Mouse (Mus musculus) neural tube, embryonic 12.5 days (tissue): ENCODE data around the gene Kif26b. TPM values are rescaled to one million over a fixed set of nuclear protein-coding genes. Genes with fewer than 3 reads are reported as not detected.

Experiments
- ATAC-seq: fragments of 200-750 bp; cut with Nextera tagmentation; 2 replicates; pipeline ENCODE4 v1.8.0; 2017; ENCODE audit warnings: low read depth, mild to moderate bottlenecking, moderate TSS enrichment, moderate library complexity; ENCODE audit not compliant: low FRiP score
- H3K27ac ChIP-seq: fragments of 300-500 bp; sonication (generic); 2 replicates; pipeline ENCODE4 v1.5.1; 2016
- H3K27me3 ChIP-seq: fragments of 300-500 bp; sonication (generic); replicated peaks from 2 replicates; pipeline ENCODE4 v1.6.1; 2016; ENCODE audit warnings: mild to moderate bottlenecking
- H3K36me3 ChIP-seq: fragments of 300-500 bp; sonication (generic); 2 replicates; pipeline ENCODE4 v1.6.1; 2016; ENCODE audit warnings: mild to moderate bottlenecking
- H3K4me1 ChIP-seq: fragments of 300-500 bp; sonication (generic); 2 replicates; pipeline ENCODE4 v1.6.1; 2016
- H3K4me2 ChIP-seq: fragments of 300-500 bp; sonication (generic); replicated peaks from 2 replicates; pipeline ENCODE4 v1.6.1; 2016; ENCODE audit warnings: mild to moderate bottlenecking
- H3K4me3 ChIP-seq: fragments of 300-500 bp; sonication (generic); 2 replicates; pipeline ENCODE4 v1.5.1; 2016
- H3K9ac ChIP-seq: fragments of 300-500 bp; sonication (generic); 2 replicates; pipeline ENCODE4 v1.6.1; 2016; ENCODE audit warnings: mild to moderate bottlenecking
- H3K9me3 ChIP-seq: fragments of 300-500 bp; sonication (generic); 2 replicates; pipeline ENCODE4 v1.6.1; 2016; ENCODE audit warnings: mild to moderate bottlenecking
- WGBS: fragments of 180-500 bp; shearing (Covaris S2); methylation state at CpG from one replicate; pipeline ENCODE4 v1.1.7; 2016; 5-methylcytosine and 5-hydroxymethylcytosine counted together
- polyA plus RNA-seq: library from polyadenylated mRNA; unstranded; fragments of >200 nt; fragmentation: Nextera tagmentation; extraction: Ambion mirVana; gene quantifications from 2 replicates; pipeline ENCODE4 v1.2.1, GENCODE M21; 2016

The Kif26b gene
- polyA plus RNA-seq, 1 experiment from 2014 or later = 12.6 TPM

DNA sequence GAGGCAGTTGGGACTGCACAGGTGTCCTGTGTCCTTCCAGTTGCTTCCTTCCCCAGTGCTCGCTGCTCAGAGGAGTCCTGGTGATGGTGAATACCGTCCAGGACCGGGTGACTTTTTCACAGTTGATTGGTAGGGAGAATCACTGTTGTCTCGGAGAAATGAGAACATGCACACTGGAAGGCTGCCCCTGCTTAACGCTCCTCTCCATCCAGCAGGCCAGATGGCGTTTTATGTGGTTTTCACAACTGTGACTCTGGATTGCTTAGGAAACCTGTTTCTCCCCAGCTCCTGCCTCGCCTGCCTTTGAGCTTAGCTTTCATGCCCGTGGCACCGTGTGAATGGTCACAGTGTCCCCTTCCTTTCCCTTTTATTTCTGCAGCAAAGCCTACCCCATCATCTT, 95.0 kb downstream of the Kif26b start:
- H3K4me3 ChIP-seq = no peak overlapping the region
- no peak overlapping the region for H3K27ac ChIP-seq
- WGBS = 60% methylated on average over 9 of the region's 9 CpGs
- H3K4me2 ChIP-seq = no peak overlapping the region
- no peaks in the 10 kb centered on the region for H3K27me3 ChIP-seq
- no peak for ATAC-seq
- no peak overlapping the region for H3K9ac ChIP-seq
- H3K36me3 ChIP-seq = no peaks in the 10 kb centered on the region
- H3K4me1 ChIP-seq = peaks cover 5% of the 10 kb centered on the region; the same call in 1 of the 2 replicates
- H3K9me3 ChIP-seq = no peaks in the 10 kb centered on the region

DNA sequence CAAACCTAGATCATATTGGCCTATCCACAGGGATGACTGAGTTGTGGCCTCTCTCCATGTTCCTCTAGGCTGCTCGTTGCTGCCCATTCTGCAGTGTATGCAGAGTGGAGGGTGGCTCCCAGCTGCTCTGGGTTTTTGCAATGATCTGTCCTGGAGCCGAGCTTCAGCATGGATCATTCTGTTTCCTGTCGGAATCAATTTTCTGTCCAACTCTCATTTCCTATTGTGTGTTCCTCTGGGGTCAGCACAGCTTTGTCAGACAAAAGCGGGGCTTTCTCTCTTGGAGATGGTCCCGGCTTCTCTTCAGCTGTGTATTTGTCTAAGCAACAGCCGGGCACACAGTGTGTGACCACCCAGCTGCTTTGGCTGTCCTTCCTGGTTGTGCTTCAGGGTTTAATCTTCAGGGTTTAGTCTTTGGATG, 98.0 kb downstream of the Kif26b start:
- 62% methylated on average over 6 of the region's 6 CpGs for WGBS
- H3K4me1 ChIP-seq = peaks cover 5% of the 10 kb centered on the region; the same call in 1 of the 2 replicates

DNA sequence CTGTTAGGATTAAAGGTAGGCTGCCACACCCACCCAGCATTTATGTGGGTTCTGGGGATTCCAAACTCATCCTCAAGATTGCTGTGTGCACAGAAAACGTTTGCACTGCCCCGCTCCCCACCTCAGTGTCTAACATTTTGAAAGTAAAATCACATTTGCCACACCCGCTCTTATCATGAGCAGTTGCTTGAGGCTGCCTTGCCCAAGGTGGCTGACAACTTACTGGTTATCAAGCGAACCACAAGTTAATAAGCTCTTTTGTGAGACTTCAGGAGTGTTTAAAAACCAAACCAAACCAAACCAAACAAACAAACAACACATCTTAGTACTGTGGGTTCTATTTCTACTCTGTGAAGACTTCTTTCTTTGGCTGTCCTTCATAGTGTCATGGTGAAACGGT, 101.1 kb downstream of the Kif26b start:
- H3K36me3 ChIP-seq = no peaks in the 10 kb centered on the region
- 82% methylated on average over 5 of the region's 5 CpGs for WGBS

More for the DNA sequence above, 98.0 kb downstream of the Kif26b start:
- Histone ChIP-seq H3K27ac (no peak overlapping the region), H3K27me3 (no peaks in the 10 kb centered on the region), H3K4me3 (no peak overlapping the region), H3K9ac (no peak overlapping the region), H3K9me3 (no peaks in the 10 kb centered on the region), H3K36me3 (no peaks in the 10 kb centered on the region), H3K4me2 (no peak overlapping the region)
- ATAC-seq = no peak

DNA sequence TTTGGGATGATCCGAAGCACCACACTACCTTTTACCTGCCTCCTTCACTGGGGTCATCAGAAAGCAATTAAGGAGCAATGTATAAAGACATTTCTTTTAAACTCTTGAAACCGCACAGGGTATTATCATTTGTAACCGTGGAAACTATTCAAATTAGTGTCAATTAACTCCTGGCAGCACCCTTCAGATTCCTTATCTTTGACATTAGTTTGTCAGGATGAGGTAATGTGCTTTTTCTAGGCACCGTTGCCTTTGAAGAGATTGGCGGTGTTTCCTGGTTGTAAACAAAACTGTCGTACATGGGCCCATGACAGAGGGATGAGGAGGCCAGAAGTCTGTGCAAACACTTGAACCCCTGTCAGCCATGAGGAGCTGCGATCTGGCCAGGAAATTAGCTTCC, 102.9 kb downstream of the Kif26b start:
- 56% methylated on average over 7 of the region's 7 CpGs for WGBS

More for the DNA sequence above, 101.1 kb downstream of the Kif26b start:
- Histone ChIP-seq H3K4me1 (peaks cover 9% of the 10 kb centered on the region; the same call in 1 of the 2 replicates), H3K9ac (no peak overlapping the region), H3K27ac (no peak overlapping the region), H3K9me3 (no peaks in the 10 kb centered on the region), H3K27me3 (no peaks in the 10 kb centered on the region), H3K4me2 (no peak overlapping the region), H3K4me3 (no peak overlapping the region)
- ATAC-seq = no peak

DNA sequence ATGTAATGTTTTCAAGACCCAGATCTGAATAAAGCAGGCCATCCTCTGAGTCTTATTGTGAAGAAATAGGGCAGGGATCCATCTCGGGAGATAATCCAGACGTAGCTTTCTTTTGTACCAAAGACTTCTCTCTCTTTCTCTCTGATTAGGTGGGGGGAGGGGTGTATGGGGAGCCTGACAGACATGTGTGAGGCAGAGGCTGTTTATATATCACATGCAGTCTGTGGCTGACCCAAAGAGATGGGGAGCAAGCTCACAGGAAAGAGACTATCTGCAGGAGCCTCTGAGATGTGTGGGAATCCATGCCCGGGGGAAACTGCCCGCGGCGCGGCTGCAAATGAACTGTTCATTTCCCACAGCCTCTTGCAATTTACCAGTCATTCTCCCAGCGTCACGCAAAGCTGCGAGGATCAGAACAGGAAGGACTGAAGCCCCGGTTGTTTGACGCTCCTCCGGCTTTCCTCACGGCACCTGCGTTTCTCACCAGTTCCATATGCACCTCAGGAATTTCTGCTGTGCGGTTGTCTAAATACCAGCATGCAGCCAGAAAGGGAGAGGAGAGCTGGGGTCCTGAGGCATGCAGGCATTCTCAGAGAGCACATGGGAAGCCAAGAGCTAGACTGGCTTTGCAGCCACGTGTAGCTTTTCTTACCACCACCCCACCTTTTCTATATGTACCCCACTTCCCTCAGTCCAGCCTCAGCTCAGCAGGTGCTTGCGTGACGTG, 105.6 kb downstream of the Kif26b start:
- 61% methylated on average over 19 of the region's 19 CpGs for WGBS
- no peak overlapping the region for H3K9ac ChIP-seq

More for the DNA sequence above, 102.9 kb downstream of the Kif26b start:
- Histone ChIP-seq H3K4me1 (peaks cover 10% of the 10 kb centered on the region; the same call in 1 of the 2 replicates), H3K9me3 (no peaks in the 10 kb centered on the region), H3K36me3 (no peaks in the 10 kb centered on the region), H3K27ac (no peak overlapping the region), H3K9ac (no peak overlapping the region), H3K4me3 (no peak overlapping the region), H3K27me3 (no peaks in the 10 kb centered on the region), H3K4me2 (no peak overlapping the region)
- no peak for ATAC-seq

DNA sequence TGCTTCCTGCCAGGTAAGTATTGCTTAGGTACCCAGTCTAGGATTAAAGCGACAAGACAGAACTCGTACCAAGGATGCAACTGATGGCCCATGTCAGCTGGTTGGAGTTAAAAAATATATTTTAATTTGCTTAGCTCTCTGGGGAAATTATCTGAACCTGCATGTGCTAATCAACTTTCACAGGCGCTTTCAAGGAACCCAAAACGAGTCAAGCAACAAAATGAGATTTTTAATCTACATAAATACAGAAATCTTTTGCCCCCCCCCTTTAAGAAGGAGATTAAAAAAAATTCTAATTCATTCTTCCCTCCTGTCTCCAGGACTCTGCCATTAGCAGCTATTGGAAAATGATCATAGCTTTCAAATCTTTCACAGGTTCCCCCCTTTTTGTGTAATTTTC, 106.5 kb downstream of the Kif26b start:
- no peak for ATAC-seq
- H3K27ac ChIP-seq = no peak overlapping the region

More for the DNA sequence above, 105.6 kb downstream of the Kif26b start:
- Histone ChIP-seq H3K27ac (no peak overlapping the region), H3K4me2 (no peak overlapping the region), H3K36me3 (no peaks in the 10 kb centered on the region), H3K4me3 (no peak overlapping the region), H3K4me1 (peaks cover 15% of the 10 kb centered on the region), H3K9me3 (no peaks in the 10 kb centered on the region), H3K27me3 (no peaks in the 10 kb centered on the region)
- no peak for ATAC-seq

DNA sequence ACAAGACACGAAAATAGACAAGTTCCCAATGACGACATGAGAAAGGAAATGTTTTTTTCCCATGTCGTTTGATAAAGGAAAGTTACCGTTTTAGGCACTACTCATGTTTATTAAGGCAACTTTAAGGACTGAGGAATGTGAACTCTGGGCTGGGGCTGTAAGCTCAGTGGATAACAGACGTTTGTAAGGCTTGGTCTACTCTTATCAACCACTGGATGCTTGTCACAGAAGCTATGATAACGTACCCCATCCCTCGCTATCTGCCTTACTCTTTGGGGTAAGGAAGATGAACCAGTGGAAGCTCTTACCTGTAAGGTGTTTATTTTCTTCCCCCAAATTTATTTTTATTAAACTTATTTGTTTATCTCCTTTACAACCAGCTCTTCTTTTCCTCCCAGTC, 108.4 kb downstream of the Kif26b start:
- WGBS = 81% methylated on average over 7 of the region's 7 CpGs
- H3K9me3 ChIP-seq = no peaks in the 10 kb centered on the region
- peaks cover 15% of the 10 kb centered on the region for H3K4me1 ChIP-seq
- ATAC-seq = no peak
- no peak overlapping the region for H3K27ac ChIP-seq
- no peak overlapping the region for H3K9ac ChIP-seq
- H3K27me3 ChIP-seq = no peaks in the 10 kb centered on the region
- no peak overlapping the region for H3K4me2 ChIP-seq
- no peaks in the 10 kb centered on the region for H3K36me3 ChIP-seq
- no peak overlapping the region for H3K4me3 ChIP-seq

More for the DNA sequence above, 106.5 kb downstream of the Kif26b start:
- Histone ChIP-seq H3K4me2 (no peak overlapping the region), H3K9me3 (no peaks in the 10 kb centered on the region), H3K9ac (no peak overlapping the region), H3K27me3 (no peaks in the 10 kb centered on the region), H3K36me3 (no peaks in the 10 kb centered on the region), H3K4me1 (peaks cover 15% of the 10 kb centered on the region), H3K4me3 (no peak overlapping the region)
- WGBS = 82% methylated on average over 4 of the region's 4 CpGs

DNA sequence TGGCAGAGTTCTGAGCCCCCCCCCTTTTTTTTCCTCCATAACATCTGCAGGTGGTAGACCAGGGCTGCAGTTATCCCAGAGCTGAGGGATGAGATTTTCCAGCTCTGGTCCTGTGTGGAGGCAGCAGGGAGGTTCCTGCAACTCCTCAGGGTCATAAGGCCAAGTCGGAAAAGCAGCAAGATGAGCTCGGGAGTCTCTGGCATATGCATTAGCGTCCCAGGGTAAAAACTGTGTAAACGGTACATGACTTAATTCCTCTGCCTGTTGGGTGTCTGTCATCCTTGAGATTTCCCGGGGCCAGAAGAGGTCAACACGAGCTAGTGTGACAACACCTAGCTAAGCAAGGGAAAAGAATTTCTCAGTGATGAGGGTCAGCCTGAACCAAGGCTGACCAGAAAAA, 111.0 kb downstream of the Kif26b start:
- no peak for ATAC-seq
- Histone ChIP-seq H3K27me3 (no peaks in the 10 kb centered on the region), H3K4me2 (no peak overlapping the region), H3K4me3 (no peak overlapping the region), H3K9ac (no peak overlapping the region), H3K36me3 (no peaks in the 10 kb centered on the region), H3K27ac (no peak overlapping the region), H3K9me3 (no peaks in the 10 kb centered on the region), H3K4me1 (peaks cover 9% of the 10 kb centered on the region)
- 70% methylated on average over 6 of the region's 6 CpGs for WGBS

DNA sequence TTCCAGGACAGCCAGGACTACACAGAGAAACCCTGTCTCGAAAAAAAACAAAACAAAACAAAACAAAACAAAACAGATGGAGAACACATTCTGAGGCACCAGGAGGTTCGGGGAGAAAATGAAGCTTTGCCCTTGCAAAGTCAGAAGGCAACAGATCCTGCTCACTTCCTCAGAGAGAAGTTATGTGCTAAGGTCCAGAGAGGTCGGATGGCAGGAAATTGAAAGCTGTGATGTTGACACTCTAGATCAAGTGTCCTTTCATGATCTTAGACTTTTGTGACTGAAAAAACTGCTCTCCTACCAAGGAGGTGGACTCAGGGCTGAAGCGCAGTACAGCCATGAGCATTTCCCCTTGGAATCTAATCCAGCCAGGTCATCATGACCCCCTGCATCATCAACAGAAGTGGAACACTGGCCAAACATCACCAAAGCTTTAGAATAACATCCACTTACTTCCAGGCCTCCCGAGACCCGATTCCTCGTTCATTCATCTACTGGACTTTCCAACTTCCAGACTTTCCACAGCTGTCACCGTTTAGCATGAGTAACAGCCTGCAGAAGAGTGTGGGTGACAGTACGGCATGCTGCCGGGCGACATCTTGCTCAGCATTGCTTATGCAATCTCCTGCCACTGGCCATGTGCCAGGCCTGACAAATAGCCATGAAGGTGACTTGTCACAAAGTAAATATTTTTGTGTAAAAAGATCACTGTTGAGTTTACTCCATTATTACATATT, 112.0 kb downstream of the Kif26b start:
- Histone ChIP-seq H3K27me3 (no peaks in the 10 kb centered on the region), H3K9ac (no peak overlapping the region), H3K36me3 (no peaks in the 10 kb centered on the region), H3K9me3 (no peaks in the 10 kb centered on the region), H3K27ac (no peak overlapping the region), H3K4me3 (no peak overlapping the region), H3K4me2 (no peak overlapping the region), H3K4me1 (peaks cover 7% of the 10 kb centered on the region)
- ATAC-seq = no peak
- 69% methylated on average over 11 of the region's 11 CpGs for WGBS

DNA sequence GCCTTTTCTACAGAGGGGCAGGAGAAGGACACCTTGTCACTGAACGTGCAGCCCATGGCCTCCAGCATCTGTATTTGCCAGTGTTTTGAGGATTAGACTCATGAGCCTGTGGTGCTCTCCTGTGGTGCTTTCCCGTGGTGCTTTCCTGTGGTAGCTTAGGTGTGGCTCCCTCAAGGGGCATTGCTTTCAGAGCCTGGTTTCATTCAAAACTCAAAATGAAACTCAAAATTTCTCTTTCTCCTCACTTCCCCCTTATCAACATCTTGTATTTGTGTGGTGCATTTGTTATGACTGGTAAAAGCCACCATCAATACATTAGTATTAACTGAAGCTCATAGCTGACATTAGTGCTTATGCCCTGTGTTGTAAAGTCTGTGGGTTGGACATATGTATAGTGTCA, 112.9 kb downstream of the Kif26b start:
- Histone ChIP-seq H3K36me3 (no peaks in the 10 kb centered on the region), H3K9me3 (no peaks in the 10 kb centered on the region), H3K27me3 (no peaks in the 10 kb centered on the region), H3K9ac (no peak overlapping the region), H3K27ac (no peak overlapping the region), H3K4me3 (no peak overlapping the region), H3K4me2 (no peak overlapping the region), H3K4me1 (peaks cover 7% of the 10 kb centered on the region)
- 76% methylated on average over 2 of the region's 2 CpGs for WGBS
- ATAC-seq = no peak

DNA sequence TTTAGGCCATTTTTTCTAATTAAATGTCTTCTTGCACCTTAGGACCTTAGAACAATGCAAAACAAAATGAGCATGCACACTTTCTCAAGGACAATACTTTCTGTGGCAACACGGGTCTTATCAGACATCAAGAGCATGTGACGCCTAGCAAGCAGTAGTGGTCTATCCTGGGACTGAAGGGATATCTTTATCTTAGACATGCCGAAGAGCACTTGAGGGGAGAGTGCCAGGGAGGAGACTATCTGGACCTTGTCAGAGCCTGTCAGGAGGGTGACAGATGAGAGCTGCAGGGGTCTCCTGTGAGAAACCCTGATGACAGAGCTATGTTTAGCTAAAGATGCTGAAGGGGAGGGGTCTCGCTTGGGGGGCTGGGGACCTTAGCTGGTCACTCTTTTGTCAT, 116.0 kb downstream of the Kif26b start:
- Histone ChIP-seq H3K4me2 (no peak overlapping the region), H3K27ac (no peak overlapping the region)
- 82% methylated on average over 4 of the region's 4 CpGs for WGBS

DNA sequence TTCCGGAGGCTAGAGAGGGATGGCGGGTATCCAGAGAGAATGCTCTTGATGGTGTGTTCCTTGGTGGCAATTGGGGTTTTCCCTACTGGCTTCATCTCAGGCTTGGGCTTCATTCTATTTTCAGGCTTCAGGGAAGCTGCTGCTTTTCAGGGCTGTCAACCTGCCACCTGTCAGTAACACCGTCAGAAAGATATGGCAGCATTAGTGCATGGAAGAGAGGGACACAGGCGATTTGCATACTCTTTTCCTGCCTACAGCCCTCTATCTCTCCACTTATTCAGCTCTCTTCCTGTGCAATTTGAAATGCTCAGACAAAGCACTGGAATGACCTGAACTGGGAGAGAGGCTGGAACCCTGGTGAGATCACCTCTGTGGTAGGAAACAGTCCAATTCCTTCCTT, 117.7 kb downstream of the Kif26b start:
- Histone ChIP-seq H3K4me2 (no peak overlapping the region), H3K4me3 (no peak overlapping the region), H3K27ac (no peak overlapping the region), H3K4me1 (no peaks in the 10 kb centered on the region), H3K9me3 (no peaks in the 10 kb centered on the region), H3K27me3 (no peaks in the 10 kb centered on the region), H3K9ac (no peak overlapping the region), H3K36me3 (no peaks in the 10 kb centered on the region)
- ATAC-seq = no peak
- 90% methylated on average over 4 of the region's 4 CpGs for WGBS

More for the DNA sequence above, 116.0 kb downstream of the Kif26b start:
- no peaks in the 10 kb centered on the region for H3K4me1 ChIP-seq
- H3K27me3 ChIP-seq = no peaks in the 10 kb centered on the region
- ATAC-seq = no peak
- no peaks in the 10 kb centered on the region for H3K36me3 ChIP-seq
- H3K9me3 ChIP-seq = no peaks in the 10 kb centered on the region
- H3K4me3 ChIP-seq = no peak overlapping the region
- no peak overlapping the region for H3K9ac ChIP-seq
